Mouse (Mus musculus): ENCODE results near the gene Gcgr. TPM values are rescaled to one million over a fixed set of nuclear protein-coding genes. Genes with fewer than 3 reads are reported as not detected.

Gene Gcgr
- not detected for polyA plus RNA-seq (2017; shearing (Covaris generic))

DNA sequence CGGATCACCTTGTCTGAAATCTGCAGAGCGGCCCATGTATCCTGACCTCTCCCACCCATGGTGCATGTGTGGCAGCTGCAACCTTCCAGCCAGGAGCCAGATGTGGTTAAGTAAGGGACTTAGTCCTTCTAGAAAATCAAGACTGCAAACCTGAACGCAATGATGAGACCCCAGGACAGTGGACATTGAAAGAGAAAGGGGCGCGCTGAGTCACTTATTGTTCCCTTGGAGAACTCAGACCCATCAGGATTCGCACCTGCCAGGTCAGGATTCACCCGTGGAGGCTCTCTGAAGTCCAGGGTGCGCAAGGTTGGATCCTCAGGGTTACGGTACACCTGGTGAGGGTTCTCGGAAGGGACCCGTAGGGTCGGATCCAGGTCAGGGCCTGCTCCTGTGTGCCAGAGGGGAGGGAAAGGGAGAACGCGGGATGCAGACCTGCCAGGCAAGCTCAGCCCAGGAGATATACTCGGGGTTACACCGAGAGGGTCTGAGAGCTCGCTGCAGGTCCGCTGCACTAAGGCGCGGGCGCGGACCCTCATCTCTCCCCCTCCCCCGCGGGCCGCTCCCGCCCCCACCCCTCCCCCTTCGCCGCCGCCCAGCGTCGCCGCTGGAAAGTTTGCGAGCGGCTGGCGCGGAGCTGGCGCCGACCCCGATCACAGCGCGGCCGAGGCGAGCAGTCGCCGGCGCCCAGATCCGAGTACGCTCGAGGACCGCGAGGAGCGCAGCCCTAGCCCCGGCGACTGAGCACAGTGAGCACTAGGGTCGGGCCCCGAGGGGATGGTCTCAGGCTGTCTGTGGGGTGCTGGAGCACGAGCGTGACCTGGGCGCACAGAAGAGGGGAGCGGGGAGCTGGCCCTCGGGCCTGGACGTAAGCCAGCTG is at the start of gene Gcgr:
Gcgr (plus strand) TSS at position 615 of the 880 bp plus-strand sequence.
- ATAC-seq: no peak

- ATAC-seq: no peak
These were observed 47.0 kb upstream of the Gcgr start for GRCm38 (mm10) chr11:120483448-120483934.

DNA sequence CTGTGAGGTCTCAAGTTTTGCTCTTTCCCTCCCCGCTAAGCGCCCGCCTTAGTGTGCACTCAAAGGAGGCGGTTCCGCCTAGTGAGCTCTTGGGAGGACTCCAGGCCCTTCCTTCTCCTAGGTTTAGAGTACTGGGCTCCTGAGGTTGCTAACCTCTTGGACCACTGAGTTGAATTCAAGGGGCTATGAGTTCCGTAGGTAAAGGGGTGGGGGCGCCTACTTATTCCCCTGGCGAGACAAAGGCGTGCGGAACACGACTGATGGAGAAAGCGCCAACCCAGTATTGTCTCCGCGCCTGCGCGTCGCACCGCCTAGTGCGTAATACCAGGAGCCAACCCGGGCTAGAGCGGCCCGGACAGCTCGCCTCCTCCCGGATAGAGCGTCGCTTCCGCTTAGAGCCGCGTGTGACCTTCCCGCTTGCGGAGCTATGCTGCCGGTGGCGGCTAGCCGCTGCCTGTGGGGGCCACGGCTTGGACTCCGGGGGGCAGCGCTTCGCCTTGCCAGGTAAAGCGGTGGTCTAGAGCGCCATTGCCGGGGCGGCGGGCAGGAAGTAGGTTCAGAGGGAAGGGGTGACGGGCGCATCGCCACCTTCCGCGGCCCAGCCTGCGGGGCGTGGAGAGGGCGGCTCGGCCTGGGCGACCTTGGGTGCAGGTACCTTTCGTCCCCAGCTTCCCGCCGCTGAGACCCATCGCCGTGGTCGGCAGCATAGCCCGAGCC is 46.1 kb upstream of the Gcgr start, which contains the start of gene Mrpl12:
Mrpl12 (plus strand) TSS at position 349 of the 717 bp plus-strand sequence.
- ATAC-seq: peak; percentile 97

GRCm38 (mm10) chr11:120485251-120485650 is 45.2 kb upstream of the Gcgr start:
- no peak for ATAC-seq

DNA sequence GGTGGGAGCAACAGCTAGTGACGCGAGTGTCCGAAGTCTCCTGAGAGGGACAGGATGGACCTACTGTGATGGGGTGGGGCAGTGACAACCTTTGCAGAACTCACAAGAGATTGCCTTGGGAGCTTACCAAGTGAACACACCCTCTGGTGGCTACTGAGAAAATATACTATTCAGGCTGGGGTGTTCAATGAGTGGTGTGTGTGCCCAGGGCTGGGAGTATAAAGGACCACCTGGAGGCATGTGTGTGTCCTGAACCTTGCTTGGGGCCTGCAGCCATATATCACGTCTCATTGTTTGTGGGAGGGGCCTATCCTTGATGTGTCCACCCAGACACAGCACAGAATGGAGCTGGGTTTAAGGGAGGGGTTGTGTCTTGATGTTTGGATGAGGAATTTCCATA is 42.0 kb upstream of the Gcgr start:
- ATAC-seq: no peak

DNA sequence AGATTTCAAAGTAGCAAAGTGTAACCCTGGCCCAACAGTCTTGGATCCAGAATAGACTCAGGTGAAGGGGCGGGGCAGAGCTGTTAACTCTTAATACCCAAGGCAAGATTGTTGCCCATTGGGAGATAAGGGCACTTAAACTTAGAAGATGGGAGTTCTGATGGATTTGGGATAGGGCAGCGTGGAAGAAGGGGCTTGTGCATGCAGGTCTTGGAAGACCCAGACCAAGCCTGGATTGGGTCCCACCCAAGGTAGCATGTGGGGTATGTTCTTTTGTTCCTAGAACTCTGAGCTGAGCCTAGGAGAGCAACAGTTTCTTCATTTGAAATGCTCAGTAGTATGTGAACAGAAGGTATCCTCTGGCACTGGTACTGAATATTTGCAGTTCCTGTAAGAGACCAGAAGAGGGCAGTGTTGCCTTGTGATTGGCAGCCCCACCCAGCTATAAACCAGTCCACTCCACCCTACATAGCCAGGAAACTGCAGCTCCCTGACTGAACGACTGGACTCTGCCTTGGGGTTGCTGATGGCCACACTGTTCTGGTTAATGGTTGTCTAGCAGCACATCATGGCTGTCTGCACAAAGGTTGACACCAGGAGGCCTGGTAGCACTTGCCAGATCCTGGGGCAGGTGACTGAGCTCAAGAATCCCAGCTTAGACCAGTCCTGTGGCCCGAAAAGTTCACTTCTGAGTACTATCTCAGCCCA is 41.3 kb upstream of the Gcgr start:
- peak; percentile 26 for ATAC-seq

DNA sequence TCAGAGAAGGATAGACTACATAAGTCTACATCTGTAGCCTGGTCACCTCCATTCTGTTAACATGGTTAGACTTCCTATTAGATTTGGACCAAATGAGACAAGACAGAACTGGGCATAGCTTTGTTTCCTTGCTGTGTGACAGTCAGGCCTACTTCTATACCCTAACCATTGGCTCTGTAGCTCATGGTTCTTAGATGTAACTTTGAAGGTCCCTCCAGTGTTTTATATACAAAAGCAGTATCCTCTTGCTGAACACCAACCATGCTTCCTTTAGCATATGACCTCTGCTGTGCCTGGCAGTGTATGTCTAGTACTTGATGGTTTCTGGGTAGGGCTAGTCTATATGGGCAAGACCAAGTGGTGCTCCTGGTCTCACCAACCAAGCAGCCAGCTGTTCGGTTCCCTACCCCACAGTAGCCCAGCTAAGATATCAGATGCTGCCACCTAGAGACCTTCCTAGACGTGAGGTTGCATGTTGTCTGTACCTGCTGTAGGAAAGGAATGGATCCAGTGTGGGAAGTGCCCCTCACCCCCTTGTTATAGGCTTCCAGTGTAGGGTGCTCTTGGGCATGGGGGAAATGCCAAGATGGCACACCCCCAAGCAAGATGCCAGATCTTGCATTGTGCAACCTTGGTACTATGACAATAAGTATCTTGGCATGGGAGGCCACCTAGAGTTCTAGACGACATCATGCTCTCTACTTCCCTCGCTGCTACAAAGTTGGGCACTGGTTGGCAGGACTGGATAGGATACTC is 40.0 kb upstream of the Gcgr start:
- no peak for ATAC-seq

DNA sequence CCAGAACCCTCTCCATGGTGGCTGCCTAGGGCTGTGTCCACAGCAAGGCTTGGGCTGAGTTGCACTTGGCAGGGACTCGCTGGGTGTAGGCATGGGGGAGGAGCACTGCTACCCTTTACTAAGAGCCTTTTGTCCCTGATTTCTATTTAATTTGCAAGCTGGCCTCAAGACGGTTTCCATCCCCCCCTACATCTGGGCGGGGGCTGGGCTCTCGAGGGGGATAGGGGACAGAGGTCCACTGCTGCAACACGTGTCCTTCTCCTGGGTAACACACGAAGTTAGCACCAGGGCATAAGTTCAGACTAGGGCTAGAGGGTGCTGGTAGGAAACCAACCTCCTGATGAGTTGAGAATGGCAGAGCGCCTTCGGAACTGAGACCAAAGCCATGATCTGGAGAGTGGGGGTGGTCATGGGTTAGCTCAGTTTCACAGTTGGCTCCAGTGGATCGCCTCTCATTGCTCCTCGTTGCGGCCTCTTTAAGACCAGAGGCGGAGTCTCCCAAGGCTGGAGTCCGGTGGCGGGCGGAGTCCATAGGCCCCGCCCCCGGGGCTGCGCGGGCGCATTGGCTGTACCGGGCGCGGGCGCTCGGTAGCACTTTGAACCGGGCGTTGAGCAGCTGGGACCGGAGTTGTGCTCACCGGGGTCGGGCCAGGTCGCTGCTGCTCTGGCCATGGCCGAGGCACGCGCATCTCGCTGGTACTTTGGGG is 39.0 kb upstream of the Gcgr start, which contains the start of gene Slc25a10:
Slc25a10 (plus strand) TSS at position 524 of the 707 bp plus-strand sequence.
- peak; percentile 73 for ATAC-seq

DNA sequence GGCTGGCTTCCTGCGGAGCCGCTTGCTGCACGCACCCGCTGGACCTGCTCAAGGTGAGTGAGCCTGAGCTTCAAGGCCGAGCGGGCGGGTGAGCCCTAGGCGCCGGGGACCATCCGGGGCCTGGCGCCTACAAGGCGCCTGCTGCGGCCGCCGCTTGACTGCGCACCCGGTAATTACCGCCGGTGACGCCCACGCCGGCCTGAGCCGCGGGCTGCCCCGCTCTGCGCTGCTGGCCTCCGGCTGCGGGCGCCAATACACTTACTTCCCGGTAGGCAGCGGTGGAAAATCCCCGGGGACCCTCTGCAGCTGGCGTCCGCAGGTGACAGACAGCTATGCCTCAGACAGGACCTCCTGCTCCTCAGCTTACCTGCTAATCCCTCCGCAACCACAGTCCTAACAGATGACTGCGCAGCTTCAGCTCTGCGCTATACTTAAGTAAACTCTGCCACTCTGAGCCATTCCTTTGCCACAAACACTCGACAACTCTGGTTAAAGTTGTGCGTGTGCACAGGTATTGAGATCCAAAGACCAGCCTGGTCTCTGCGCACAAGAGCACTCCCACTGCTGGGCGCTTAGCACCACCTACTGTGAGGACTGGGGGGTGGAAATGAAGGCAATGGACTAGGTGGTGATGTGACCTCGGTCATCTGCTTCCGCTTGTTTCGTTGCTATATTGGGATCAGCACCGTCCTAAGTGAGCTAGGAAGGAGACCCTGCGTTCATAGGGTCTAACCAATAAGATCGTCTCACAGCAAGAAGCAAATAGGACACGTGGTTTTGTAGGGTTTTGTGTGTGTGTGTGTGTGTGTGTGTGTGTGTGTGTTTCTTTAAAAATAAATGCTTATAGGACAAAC is 38.2 kb upstream of the Gcgr start:
- ATAC-seq: peak; percentile 54

GRCm38 (mm10) chr11:120492878-120493203 is 37.7 kb upstream of the Gcgr start:
- no peak for ATAC-seq

GRCm38 (mm10) chr11:120493351-120493750 is 37.1 kb upstream of the Gcgr start:
- ATAC-seq: no peak

DNA sequence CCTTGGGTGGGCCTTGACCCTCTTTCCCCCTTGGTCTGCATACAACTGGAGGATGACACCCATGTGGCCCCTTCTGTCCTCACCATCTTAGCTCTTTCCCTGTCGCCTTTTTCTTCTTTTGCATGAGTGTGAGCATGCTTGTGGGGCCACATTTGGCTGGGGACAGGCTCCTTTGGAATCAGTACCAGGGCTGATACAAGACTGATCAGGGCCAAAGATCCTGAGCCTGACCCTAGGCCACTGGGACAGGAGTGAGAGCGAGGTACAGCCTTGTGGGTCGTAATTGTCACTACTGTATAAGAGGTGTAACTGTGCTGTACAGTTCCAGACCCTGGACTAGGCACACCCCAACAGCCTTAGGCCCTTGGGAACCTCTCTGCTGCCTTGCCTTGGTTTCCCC is 36.6 kb upstream of the Gcgr start:
- no peak for ATAC-seq

DNA sequence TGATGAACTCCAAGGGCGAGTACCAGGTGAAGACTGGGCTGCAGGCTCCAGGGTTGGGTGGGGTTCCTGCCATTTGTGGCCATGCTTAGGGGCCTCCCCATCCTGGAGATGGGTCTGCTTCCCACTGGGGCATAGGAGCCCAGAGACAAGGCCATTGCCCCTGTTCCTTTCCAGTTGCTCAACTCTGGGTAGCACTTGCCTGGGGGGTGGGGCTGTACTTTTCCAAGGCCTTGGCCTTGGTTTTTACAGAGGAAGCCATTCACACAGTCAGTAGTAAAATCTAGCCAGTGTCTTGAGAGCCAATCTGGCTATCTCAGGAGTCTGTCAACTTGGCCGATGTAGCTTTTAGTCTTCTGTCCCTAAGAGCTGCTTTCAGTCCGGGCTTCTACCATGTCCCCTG is 33.1 kb upstream of the Gcgr start:
- no peak for ATAC-seq

GRCm38 (mm10) chr11:120498226-120498625 is 32.3 kb upstream of the Gcgr start:
- no peak for ATAC-seq

DNA sequence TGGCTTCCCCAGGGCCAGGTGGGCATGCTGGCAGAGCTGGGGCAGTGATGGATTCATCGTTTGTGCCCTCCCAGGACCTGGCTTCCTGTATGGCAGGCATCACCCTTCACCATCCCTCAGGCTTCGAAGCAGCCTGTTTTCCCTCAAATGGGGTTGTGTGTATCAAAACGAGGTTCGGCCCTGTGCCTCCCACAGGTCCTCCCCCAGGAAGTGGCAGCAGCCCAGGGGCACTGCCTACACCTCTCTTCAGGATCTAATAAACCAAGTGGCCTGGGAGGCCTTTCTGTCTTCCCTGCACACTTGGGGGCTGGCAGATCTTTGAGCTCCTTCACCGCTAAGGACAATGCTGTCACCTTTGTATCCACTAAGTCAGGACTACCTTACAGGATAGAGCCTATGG is 31.6 kb upstream of the Gcgr start:
- no peak for ATAC-seq

- ATAC-seq: no peak
These were observed 30.6 kb upstream of the Gcgr start for GRCm38 (mm10) chr11:120499894-120500293.

- no peak for ATAC-seq
These were observed 30.1 kb upstream of the Gcgr start for GRCm38 (mm10) chr11:120500357-120500756.

GRCm38 (mm10) chr11:120501018-120501417 is 29.5 kb upstream of the Gcgr start:
- no peak for ATAC-seq

GRCm38 (mm10) chr11:120501701-120502100 is 28.8 kb upstream of the Gcgr start:
- no peak for ATAC-seq

GRCm38 (mm10) chr11:120505661-120506060 is 24.8 kb upstream of the Gcgr start:
- ATAC-seq: no peak

- no peak for ATAC-seq
These were observed 23.6 kb upstream of the Gcgr start for GRCm38 (mm10) chr11:120506899-120507298.

All from CD4-positive, CD25-positive, alpha-beta regulatory T cell, adult 4 months (primary cell).